Mouse (Mus musculus) bone marrow, adult 2 months (tissue): ENCODE measurements at regions not wholly inside any gene's neighbourhood (a gene's known extent, or its start where the extent isn't known, plus 50 kb on each side); places are given as distances from the start of the nearest gene placed in this dataset.
A peak's percentile ranks its signal among the peaks of the same experiment; 100 is the strongest.

ENCODE experiments used
- H3K27ac ChIP-seq: fragments of 200-500 bp; 2 replicates; pipeline ENCODE4 v1.5.1; 2012; ENCODE audit warnings: low read depth, mild to moderate bottlenecking, control low read depth, inconsistent platforms, low read length; ENCODE audit not compliant: control insufficient read depth, poor library complexity, insufficient read depth
- H3K4me1 ChIP-seq: fragments of 200-500 bp; 2 replicates; pipeline ENCODE4 v1.6.1; 2011; ENCODE audit warnings: low read length; ENCODE audit not compliant: control insufficient read depth, insufficient read depth
- H3K4me3 ChIP-seq: fragments of 200-500 bp; replicated peaks from 2 replicates; pipeline ENCODE3; 2011; ENCODE audit warnings: mild to moderate bottlenecking, low read depth, low read length, control low read depth; ENCODE audit not compliant: control insufficient read depth
- CTCF ChIP-seq: fragments of 200-500 bp; IDR thresholded peaks from 2 replicates; pipeline ENCODE4 v1.5.1; 2011; ENCODE audit warnings: low read length, control low read depth; ENCODE audit not compliant: control insufficient read depth, insufficient read depth
- POLR2A ChIP-seq: fragments of 200-500 bp; IDR thresholded peaks from 2 replicates; pipeline ENCODE4 v1.6.1; 2011; ENCODE audit warnings: low read depth, mild to moderate bottlenecking, control low read depth, low read length, borderline replicate concordance; ENCODE audit not compliant: control insufficient read depth
- WGBS: fragments of 180-500 bp; shearing (Covaris S2); methylation state at CpG from one replicate; pipeline ENCODE4 v1.1.7; 2018; 5-methylcytosine and 5-hydroxymethylcytosine counted together

GRCm38 (mm10) chr14:54152485-54153235, 101.2 kb downstream of the Dad1 start:
- Histone ChIP-seq H3K4me3 (no peak overlapping the region), H3K27ac (no peak overlapping the region), H3K4me1 (no peaks in the 10 kb centered on the region; the same call in 1 of the 2 replicates)
- TF ChIP-seq POLR2A: no peak
- peak; percentile 56 for TF ChIP-seq CTCF
- 30% methylated on average over 6 of the region's 6 CpGs for WGBS

- no peak for TF ChIP-seq POLR2A
- no peak overlapping the region for H3K27ac ChIP-seq
- no peaks in the 10 kb centered on the region; the same call in 1 of the 2 replicates for H3K4me1 ChIP-seq
- no peak overlapping the region for H3K4me3 ChIP-seq
- 75% methylated on average over 2 of the region's 2 CpGs for WGBS
Observed at GRCm38 (mm10) chr14:54151921-54152320, 102.0 kb downstream of the Dad1 start.

DNA sequence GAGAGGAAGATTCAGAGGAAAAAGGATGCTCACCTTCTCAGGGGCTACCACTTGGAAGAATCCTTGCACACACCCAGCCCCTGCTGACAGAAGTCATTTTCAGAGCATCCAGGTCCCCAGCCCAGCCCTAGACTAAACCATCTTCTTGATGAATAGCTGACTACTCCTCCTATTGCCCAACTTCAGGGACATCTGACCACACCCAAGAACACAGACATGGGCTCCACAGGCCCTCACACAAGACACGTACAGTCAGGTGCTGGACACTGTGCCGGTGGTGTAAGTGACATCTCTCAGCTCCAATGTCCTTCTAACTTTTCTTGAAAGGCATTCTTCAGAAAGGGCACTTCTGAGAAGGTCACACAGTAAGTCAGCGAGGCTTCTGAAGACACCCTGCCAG, 102.6 kb downstream of the Dad1 start:
- no peak overlapping the region for H3K27ac ChIP-seq
- 75% methylated on average over 3 of the region's 3 CpGs for WGBS
- H3K4me3 ChIP-seq: no peak overlapping the region
- H3K4me1 ChIP-seq: no peaks in the 10 kb centered on the region; the same call in 1 of the 2 replicates
- no peak for TF ChIP-seq POLR2A
- no peak for TF ChIP-seq CTCF

- TF ChIP-seq POLR2A (no peak), CTCF (no peak)
- H3K4me1 ChIP-seq: no peaks in the 10 kb centered on the region; the same call in 1 of the 2 replicates
- WGBS: 88% methylated on average over 5 of the region's 5 CpGs
- H3K4me3 ChIP-seq: no peak overlapping the region
- no peak overlapping the region for H3K27ac ChIP-seq
Observed at GRCm38 (mm10) chr14:54150221-54150620, 103.7 kb downstream of the Dad1 start.

DNA sequence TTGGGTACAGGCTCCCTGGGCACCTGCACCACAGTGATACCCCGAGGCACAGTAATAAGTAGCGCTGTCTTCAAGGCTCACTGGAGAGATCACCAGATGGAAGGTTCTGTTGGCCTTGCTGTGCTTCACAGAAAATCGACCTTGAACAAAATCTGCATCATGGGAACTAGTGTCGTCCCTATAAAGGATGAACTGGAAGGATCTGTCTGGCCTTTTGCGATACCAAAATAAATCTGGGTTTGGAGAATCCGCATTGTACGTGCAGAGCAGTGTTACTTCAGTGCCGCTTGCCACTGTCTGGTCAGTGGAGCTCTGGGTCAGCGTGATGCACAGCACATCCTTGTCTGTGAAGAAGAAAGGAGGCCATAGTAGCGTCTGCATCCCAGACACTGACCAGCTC, 105.3 kb downstream of the Dad1 start:
- WGBS: 89% methylated on average over 10 of the region's 10 CpGs
- H3K4me3 ChIP-seq: no peak overlapping the region
- no peaks in the 10 kb centered on the region; the same call in 1 of the 2 replicates for H3K4me1 ChIP-seq
- no peak overlapping the region for H3K27ac ChIP-seq
- TF ChIP-seq CTCF: no peak
- TF ChIP-seq POLR2A: no peak

DNA sequence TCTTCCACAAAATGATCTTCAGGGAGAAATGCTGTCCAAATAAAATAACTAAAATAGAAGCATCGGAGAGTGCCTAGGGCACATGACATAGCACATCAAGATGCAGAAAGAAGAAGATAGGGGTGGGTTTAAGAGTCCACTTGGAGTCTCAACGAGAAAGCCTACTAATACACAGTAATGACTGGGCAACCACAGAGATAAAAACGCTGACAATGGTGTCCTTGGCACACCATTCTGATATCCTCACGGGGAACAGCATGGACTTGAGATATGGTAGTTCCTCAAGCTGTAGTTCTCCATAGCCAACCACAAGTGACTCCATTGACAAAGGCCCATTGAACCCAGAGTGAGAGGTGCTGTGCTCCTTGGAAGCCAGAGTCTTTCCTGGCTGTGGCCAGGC, 105.8 kb downstream of the Dad1 start:
- H3K4me1 ChIP-seq: no peaks in the 10 kb centered on the region; the same call in 1 of the 2 replicates
- H3K4me3 ChIP-seq: no peak overlapping the region
- 53% methylated on average over 4 of the region's 4 CpGs for WGBS
- TF ChIP-seq CTCF (no peak), POLR2A (no peak)
- no peak overlapping the region for H3K27ac ChIP-seq

DNA sequence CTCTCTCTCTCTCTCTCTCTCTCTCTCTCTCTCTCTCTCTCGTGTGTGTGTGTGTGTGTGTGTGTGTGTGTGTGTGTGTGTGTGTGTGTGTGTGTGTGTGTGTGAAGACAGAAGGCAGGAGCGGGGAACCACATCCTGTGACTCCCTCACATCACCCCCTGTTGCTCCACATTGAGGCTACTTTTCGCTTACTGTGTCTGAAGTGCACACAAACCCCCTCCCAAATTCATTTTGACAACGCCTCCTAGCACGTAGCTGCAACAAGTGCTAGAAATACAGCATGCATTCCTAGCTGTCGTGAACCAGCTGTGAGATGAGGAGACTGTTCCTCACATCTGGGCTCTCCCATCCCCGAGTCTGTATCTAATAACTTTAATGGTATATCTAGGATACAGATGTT, 106.4 kb downstream of the Dad1 start:
- Histone ChIP-seq H3K4me1 (no peaks in the 10 kb centered on the region; the same call in 1 of the 2 replicates), H3K27ac (no peak overlapping the region), H3K4me3 (no peak overlapping the region)
- 60% methylated on average over 6 of the region's 7 CpGs for WGBS
- TF ChIP-seq CTCF (no peak), POLR2A (no peak)

DNA sequence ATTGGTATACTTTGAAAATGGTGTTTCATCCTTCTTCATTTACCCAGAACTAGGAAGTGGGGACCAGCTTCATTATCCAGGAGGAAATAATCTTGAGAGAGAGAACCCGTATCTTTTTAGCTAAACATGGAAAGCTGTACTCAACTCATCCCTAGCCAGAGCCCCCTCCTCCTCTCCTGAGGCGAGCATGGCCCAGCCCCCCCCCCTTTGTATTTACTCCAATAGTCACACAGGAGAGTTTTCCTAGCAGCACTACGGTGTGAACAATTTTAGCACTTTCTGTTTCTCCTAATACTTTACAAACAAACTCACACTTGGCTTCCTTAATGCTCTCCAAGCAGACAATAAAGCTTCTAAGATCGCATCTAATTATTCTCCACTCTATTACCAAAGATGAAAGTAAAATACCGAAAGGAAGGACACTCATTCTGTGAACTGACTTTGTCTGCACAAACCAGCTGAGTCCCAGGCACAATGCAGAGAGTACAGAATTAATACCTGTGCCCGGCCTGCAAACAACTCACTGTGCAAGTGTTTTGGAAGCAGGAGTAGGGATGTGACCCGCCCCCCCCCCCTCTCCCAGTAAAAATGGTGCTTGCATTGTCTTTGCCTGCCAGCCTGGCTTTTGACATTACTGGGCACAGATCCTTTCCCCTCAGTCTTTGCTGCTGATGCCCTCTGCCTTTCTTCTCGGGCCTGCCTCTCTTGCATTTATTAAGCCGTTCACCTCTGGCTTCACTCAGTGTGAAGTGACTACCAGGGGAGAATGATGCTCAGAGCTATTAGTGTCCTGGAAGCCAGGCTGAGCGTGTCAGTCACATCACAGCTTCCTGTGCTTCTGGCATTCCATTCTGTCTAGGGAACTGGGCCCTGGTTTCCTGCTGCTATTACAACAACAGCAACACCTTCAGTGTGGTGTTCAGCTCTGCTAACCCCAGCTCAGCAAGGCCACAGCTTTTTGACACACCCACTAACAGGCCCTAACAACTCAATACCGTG, 107.9 kb downstream of the Dad1 start:
- Histone ChIP-seq H3K27ac (no peak overlapping the region), H3K4me1 (no peaks in the 10 kb centered on the region), H3K4me3 (no peak overlapping the region)
- TF ChIP-seq POLR2A: no peak
- TF ChIP-seq CTCF: no peak
- WGBS: 61% methylated on average over 11 of the region's 11 CpGs
